Mouse (Mus musculus) spleen, embryonic (tissue): ENCODE data around the gene Ift81.
"Not testable (repeated sequence)": the region's sequence is repeated elsewhere in the genome, so short reads cannot be mapped to it uniquely, and the experiment has no call there.

Experiments used
- CTCF ChIA-PET: fragments of 350-600 bp; sonication (Branson Sonifier 250); formaldehyde crosslinking; loops from one replicate; lab custom pipeline; 2022; lab: Charles Lee

The Ift81 gene

DNA sequence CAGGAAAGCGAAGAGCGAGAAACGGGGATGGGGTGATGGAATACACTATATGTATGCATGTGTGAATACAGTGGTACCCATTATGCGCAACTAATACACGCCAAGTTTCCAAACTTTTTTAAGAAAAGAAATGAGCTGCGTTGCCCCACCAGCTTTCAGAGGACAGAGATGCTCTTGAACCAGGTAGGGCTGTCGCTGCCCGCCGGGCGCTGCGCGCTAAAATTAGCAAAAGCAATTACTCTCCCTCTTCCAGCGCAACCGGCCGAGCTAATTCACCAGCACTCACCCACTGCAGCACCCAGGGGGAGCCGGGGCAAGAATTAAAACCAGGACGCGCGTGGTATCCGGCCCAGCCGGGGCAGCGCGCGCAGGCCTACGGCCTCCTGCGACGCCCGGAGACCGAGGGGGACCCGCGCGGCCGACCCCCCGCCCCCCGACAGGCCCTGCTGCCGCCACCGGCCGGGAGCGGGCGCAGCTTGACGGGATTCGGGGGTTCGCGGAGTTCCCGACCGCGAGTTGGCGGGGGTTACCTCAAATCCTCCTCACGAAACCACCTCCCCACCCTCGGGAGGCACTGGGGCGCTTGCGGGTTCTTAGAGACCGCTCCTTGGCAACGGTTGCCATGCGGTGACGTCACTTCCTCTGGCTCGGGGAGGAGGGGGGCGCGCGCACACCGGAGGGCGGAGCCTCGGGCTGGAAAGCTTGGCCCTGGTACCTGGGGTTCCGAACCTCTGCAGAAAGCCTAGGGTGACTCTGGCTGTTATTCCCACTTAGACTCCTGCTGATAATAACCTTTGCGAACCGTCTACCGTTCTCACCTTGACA is at the start of gene Ift81:
Ift81 (minus strand) TSS at position 611 of the 825 bp plus-strand sequence.
- CTCF ChIA-PET: interaction anchor here (0.6 kb wide), 1 partner anchor 356 kb away, joined by 3 read pairs; no protein-coding TSS in a partner anchor

DNA sequence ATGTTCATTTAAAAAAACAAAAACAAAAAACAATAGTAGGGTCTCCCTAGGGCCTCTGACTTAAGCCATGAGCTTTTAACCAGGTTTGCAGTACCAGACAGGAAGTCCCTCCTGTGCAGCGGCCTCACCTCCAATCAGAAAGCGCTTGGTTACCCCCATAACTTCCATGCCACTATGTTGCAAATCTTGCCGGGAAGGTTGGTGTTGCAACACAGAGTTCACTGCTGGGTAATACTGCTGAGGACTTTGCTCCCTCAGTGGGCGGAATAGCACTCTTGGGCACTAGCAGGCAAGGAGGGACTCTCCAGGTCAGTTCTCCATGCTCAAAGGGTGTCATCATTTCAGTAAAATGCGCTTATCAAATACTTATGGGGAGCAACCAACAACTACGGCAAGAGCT is 48.2 kb upstream of the Ift81 start:
- CTCF ChIA-PET: no interaction called here

DNA sequence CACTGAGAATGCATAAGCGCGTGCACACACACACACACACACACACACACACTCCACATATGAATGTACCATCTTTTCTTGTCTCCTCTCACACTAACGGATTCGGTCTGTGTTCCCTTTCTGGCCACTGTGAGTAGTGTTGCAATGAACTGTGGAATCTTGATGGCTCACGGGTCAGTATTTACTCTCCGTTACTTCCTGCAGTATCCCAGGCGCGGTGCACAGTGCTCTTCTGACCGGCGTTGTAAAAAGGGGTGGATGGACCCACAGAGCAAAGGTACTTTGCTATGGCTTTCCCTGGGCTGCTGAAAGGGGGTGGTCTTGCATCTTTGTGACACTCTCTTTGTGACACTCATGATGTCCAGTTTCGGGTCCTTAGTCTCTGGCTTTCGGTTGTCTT is 42.5 kb upstream of the Ift81 start:
- CTCF ChIA-PET: interaction anchor here (0.5 kb wide), 1 partner anchor 505 kb away, joined by 3 read pairs; no protein-coding TSS in a partner anchor

DNA sequence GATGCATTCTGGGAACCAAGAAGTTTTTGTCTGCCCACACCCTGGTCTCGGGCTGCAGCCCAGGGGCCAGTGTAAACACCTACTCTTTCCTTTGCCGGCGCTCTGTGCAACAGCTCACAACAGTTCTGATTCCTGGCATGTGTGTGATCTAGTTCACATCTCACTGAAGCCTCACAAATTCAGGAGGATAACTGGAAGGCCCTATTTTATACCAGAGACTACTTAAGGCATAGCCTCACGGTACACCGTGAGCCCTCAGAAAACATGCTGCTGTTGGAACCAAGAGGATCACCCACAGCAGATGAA is 39.9 kb upstream of the Ift81 start:
- CTCF ChIA-PET: no interaction called here

DNA sequence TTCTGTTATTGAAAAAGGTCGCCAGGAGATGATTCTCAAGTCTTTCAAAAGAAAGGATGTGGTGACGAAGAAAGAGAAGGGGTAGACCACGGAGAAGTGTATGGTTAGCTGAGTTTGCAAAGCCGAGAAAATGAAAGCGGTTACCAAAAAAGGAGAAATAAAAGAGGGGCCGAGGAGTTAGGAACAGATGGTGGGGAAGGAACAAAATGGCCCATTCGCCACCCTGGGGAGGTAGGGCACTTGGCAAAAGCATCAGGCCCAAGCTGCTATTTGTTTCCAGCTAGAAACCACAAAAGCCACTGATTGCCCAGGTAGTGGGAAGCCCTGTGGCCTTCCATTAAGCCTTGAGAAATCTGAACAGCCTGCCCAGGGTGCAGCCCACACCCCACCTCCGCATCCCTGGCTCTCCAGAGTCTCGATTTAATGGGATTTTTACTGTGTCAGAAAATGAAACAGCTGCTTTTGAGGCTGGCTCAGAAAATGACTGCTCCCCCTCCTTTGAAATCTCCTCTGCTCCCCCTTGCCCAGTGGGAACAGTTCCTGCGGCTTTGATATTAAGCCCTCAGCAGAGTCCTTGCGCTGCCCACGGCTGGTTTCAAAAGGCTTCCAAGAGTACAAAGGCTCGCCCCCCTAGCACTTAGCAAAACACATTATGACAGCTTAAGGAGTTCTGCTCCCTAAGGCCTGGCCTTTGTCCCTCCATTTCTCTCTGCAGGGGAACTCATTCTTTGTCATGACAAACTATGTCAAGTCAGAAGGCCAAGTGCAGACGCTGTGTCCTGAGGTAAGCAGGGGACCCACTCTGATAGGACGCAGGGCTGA is 39.3 kb upstream of the Ift81 start:
- CTCF ChIA-PET: interaction anchor here (0.5 to 0.6 kb wide), 2 partner anchors 19 to 52 kb away, joined by 4 to 13 read pairs; no protein-coding TSS in a partner anchor

DNA sequence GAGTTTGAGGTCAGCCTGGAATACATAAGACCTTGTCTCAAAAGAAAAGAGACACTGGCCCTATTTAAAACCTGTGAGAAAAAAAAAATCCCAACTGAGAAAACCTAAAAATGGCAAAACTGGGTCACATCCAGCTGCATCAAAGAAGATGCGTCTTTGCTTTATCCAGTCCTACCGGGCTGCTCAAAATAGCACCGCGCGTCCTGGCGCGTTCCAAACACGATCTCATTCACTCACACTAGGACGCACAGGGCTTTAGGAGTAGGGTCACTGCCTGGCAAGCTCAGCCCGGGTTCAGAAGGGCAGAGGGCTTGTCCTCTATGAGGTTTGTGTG is 38.8 kb upstream of the Ift81 start:
- CTCF ChIA-PET: interaction anchor here (0.5 to 0.6 kb wide), 2 partner anchors 18 to 52 kb away, joined by 4 to 13 read pairs; no protein-coding TSS in a partner anchor

DNA sequence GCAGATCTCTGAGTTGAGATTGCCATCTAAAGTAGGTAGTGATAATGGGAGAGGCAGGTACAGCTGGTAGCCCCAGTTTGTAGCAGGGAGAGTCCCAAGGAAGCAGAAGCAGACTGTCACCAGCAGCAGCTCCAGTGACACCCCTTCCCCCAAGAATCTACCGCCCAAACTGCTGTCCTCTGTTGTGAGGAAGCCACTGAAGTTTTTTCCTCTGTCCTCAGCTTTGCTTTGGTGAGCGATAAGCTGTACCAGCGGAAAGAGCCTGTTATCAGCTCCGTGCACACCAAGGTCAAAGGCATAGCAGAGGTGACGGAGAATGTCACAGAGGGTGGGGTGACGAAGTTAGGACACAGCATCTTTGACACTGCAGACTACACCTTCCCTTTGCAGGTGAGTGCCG is 38.2 kb upstream of the Ift81 start:
- CTCF ChIA-PET: no interaction called here

DNA sequence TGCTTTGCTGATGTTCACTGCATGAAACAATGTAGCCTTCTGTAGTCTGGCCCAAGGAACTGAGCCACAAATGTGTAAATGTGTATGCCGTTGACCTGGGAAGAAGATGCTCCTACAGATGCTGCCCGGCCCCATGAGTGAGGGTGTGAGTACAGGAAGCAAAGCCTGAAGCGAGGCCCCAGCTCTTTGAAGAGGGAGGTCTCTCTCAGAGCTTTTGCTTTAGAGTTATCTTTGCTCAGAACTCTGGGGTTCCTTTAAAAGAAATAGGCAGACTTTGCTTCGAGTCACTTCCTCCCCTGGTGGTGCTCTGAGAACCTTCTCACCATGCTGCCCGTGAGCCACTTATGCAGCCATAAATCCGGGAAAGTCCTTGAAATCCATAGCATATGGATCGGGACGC is 35.8 kb upstream of the Ift81 start:
- CTCF ChIA-PET: interaction anchor here (0.6 kb wide), 1 partner anchor 1355 kb away, joined by 3 read pairs; no protein-coding TSS in a partner anchor

DNA sequence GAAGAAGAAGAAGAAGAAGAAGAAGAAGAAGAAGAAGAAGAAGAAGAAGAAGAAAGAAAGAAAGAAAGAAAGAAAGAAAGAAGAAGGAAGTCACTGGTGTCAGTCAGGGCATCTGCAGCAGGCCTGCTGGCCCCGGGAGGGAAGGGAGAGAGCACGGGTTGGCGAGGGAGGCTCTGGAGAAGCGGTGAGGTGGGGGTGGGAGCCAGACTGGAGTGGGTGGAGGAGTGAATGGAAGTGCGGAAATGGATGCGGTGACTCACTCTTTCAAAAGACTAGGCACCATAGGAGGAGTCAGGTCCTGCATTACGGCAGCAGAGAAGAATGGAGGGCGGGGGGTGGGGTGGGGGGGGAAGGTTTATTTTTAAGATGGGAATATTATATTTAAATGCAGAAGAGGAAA is 34.9 kb upstream of the Ift81 start:
- CTCF ChIA-PET: no interaction called here

DNA sequence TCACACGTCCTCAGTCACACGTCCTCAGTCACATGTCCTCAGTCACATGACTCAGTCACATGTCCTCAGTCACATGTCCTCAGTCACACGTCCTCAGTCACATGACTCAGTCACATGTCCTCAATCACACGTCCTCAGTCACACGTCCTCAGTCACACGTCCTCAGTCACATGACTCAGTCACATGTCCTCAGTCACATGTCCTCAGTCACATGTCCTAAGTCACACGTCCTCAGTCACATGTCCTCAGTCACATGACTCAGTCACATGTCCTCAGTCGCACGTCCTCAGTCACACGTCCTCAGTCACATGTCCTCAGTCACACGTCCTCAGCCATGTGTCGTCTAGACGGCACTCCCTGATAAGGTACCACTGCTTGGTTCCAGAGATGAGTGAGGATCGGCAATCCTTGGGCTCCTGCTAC is 33.6 kb upstream of the Ift81 start:
- CTCF ChIA-PET: not testable (repeated sequence)

DNA sequence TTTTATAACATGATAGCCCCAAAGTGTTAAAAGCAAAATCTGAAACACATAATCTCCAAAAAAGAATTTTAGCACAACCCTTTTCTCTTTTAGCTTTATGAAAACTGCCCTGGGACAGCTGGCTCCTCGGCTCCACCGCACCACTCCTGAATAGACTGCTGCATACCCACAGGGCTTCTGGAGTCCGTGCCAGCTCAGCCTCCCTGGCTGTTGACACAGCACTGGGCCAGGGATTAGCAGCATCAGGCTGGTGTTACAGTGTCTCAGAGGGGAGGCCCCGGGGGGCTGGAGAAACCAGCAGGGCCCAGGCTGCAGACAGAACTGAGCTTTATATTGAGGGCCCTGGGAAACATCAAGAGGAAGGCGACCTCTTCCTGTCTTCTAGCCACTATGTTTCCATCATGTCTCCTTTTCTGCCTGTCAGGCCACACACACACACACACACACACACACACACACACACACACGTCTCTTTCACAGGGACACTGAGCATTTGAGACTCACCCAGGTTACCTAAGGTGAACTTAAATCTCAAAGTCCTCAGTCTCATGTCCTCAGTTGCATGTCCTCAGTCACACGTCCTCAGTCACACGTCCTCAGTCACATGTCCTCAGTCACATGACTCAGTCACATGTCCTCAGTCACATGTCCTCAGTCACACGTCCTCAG is 33.1 kb upstream of the Ift81 start:
- CTCF ChIA-PET: interaction anchor here (0.6 kb wide), 1 partner anchor 76 kb away, joined by 3 read pairs; no protein-coding TSS in a partner anchor

DNA sequence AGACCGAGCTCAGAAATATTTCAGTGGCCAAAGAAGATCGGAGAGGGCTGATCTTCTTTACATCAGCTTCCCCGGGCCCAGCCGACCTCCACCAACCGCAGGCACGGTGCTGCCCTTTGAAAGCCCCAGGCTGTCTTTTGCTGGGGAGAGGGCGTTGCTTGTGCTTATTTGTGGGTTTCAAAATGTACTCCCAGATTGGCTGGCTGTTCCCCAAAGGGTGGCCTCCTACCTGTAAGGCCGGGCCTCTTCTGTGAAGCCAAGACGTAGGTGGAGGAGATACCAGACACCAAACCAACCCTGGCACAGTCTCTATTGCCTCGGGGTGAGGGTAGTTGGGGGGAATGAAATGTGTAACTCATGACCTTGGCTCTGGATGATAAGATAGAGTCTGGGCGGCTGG is 31.7 kb upstream of the Ift81 start:
- CTCF ChIA-PET: no interaction called here

DNA sequence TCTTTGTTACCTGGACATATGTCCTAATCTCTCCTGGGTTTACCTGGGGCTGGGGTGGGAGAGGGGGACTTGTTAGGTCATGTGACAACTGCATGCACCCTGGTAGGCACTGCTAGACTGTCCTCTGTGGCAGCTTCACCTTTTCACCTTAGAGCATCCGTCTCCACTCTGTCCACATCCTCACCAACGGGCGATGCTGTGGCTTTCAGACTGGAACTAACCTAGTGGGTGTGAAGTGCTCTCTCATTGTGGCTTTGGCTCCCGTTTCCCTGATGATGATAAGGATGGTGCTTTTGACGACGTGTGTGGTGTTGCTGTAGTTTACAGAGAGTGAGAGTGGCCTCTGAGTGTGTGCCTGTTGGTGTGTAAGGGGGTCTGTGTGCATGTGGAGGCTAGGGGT is 31.0 kb upstream of the Ift81 start:
- CTCF ChIA-PET: no interaction called here

DNA sequence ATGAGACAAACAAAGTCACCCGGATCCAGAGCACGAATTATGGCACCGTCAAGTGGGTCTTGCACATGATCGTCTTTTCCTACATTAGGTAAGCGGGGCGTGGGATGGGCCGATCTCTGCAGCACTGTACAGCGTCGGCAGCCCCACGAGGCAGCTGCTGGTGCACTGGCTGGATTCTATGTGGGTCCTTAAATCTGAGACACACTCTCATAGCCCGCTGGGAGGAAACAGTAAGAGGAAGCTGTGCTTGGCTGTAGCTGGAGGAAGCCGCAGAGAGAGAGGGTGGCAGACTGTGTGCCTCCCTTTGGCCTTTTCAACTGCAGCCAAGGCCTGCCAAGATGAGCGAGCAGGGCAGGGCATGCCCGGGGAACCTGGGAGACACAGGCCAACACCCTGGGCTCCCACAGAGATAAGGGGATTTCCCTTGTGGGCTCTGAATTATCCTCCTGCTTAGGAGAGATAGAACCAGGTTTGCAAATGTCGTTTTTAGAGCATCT is 29.8 kb upstream of the Ift81 start:
- CTCF ChIA-PET: no interaction called here

DNA sequence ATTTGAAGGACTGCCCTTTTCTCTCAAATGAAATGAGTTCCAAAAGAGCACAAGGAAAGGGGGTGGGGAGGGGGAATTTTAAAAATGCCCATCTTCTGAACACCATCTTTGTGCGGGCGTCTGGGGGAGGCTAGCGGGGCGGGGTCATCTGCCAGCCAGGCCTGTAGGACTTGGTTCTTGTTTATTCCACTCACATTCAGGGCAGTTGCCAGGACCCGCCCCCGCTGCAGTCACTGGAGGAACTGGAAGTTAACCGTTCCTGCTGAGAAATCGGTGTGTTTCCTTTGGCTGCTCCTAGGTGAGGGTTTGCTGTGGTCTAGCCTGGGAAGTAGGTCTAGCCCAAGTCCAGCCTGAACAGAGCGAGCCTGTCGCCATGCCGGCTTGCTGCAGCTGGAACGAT is 29.4 kb upstream of the Ift81 start, which contains the start of gene P2rx7:
P2rx7 (plus strand) TSS at position 211 of the 400 bp plus-strand sequence.
- CTCF ChIA-PET: no interaction called here

DNA sequence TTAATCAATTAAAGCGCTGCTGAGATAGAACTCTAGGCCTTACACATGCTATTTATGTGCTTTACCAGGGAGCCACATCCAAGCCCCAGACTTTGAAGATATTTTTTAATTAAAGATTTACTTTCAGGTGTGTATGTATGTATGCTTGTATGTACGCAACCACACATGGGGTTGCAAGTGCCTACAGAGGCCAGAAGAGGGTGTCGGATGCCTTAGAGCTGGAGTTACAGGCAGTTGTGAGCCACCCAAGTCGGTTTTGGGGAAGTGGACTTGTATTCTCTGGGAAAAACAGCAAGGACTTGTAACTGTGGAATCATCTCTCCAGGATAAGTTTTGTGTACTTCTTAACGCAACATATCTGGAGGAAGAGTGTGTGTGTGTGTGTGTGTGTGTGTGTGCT is 25.7 kb upstream of the Ift81 start:
- CTCF ChIA-PET: no interaction called here

DNA sequence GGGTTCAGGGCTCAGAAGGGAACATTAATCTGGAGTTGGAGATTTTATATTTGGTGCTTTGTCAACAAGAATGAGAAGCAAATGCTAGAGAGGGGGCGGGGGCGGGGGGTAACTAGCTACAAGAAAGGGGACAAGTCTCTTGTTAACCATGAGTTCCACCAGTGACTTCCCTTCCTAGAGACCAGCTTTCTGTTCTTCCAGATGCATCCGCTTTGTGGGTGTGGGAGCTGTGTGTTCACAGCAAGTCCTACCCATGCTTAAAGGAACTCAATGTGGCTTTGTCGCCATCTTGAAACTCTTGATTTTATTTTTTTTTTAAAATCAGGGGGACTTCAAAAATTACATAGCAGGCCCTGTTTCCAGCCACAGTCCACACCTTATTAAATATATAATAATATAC is 25.2 kb upstream of the Ift81 start:
- CTCF ChIA-PET: no interaction called here

DNA sequence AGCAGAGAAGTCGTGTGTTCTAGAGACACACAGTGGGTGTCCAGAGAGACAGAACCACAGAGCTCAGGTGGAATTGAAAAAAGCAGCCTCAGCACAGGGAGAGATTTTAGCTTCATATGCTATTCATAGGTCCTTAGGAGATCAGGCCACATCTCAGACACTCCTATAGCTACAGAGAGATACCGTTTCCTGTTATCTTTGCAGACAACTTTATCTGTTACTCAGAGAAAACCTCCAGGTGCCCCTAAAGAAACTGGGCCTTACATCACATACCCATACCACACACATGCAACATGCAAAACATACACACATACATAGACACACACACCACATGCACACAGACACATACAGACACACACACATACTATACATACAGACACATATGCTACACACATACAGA is 24.0 kb upstream of the Ift81 start:
- CTCF ChIA-PET: interaction anchor here (0.6 kb wide), 1 partner anchor 506 kb away, joined by 5 read pairs; no protein-coding TSS in a partner anchor

DNA sequence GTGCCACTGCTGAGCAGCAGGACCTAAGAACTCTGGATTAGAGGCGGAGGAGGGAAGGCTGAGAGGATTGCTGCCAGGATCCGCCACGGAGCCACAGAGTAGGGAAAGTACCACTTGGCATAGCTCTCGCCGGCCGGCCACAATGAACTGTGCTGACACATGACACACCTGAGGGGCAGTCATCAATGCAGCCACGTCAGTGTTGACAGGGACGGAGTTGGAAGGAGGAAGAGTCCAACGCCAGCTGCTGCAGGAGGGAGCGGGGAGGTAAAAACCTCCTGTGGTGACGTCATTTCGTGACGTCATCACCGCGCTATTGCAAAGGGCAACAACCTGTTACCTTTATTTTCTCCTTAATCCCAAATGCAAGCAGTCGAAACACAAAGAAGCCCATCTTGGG is 22.6 kb upstream of the Ift81 start:
- CTCF ChIA-PET: interaction anchor here (0.6 kb wide), 1 partner anchor 71 kb away, joined by 3 read pairs; no protein-coding TSS in a partner anchor

DNA sequence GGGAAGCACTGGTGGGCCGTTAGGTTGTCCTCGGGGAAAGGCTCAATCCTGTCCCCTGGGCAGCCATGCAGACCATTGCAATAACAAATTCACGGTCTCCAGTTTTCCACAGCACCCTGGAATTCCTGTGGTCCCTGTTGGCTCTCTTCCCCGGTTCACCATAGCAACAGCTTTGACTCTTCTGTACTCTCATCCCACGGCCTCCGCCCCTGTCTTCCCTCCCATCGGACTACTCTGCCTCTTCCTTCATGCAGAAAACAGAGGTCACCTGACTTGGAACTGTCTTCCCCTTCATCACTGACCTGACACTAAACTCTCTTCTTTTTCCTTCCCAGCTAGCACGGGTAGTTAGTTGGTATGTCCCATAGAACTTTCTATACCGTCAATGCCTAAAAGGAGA is 22.0 kb upstream of the Ift81 start:
- CTCF ChIA-PET: no interaction called here

DNA sequence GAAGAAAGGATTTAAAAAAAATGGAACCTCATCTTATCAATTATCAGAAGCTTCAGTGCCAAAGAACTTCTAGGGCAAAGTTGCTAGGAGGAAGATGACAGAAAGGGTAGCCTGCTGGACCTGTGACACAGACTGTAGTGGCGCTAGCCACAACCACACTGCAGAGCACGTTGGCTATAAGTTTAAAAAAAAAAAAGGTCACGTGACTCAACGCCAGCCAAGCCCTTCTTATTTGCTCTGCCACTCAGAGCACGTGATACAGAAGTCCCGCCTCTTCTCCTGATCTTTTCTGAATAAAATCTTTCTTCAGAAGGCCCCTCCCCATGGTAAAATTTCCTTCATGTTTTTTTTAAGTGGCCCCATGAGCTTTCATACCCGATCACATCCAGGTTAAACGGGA is 20.9 kb upstream of the Ift81 start:
- CTCF ChIA-PET: interaction anchor here (0.7 kb wide), 1 partner anchor 18 kb away, joined by 4 read pairs; no protein-coding TSS in a partner anchor
